Mouse (Mus musculus): ENCODE data around the gene Arfip1. TPM values are rescaled to one million over a fixed set of nuclear protein-coding genes. Genes with fewer than 3 reads are reported as not detected.

Gene Arfip1
- polyA plus RNA-seq, 1 experiment from 2014 or later: 44.7 TPM

- H3K36me3 ChIP-seq (ENCODE audit: control insufficient read depth, insufficient read depth, low read length): no peaks in the 10 kb centered on the region
- WGBS: 80% methylated on average over 4 of the region's 4 CpGs
- H3K9me3 ChIP-seq (ENCODE audit: control insufficient read depth, low read length): no peaks in the 10 kb centered on the region
- H3K4me2 ChIP-seq (ENCODE audit: low read length): no peak overlapping the region
- H3K4me3 ChIP-seq (ENCODE audit: low read depth, low read length): no peak overlapping the region
- H3K27ac ChIP-seq (ENCODE audit: low read depth): no peak overlapping the region
- no peaks in the 10 kb centered on the region for H3K27me3 ChIP-seq (replicated peaks; ENCODE audit: control insufficient read depth, insufficient read depth, low read length)
- ATAC-seq (replicated peaks; ENCODE audit: low FRiP score, low TSS enrichment, low read depth) (no peak), DNase-seq (ENCODE audit: low spot score) (no peak)
- no peak overlapping the region for H3K9ac ChIP-seq (ENCODE audit: low read length)
- peaks cover 31% of the 10 kb centered on the region for H3K4me1 ChIP-seq (replicated peaks; ENCODE audit: control insufficient read depth, insufficient read depth, low read length)
These were observed 111.3 kb downstream of the Arfip1 start for GRCm38 (mm10) chr3:84471146-84471545.

GRCm38 (mm10) chr3:84468111-84468453 lies 114.3 kb downstream of the Arfip1 start:
- ATAC-seq (replicated peaks; ENCODE audit: low FRiP score, low TSS enrichment, low read depth) (no peak), DNase-seq (ENCODE audit: low spot score) (no peak)
- Histone ChIP-seq H3K36me3 (ENCODE audit: control insufficient read depth, insufficient read depth, low read length) (no peaks in the 10 kb centered on the region), H3K27ac (ENCODE audit: low read depth) (no peak overlapping the region), H3K4me3 (ENCODE audit: low read depth, low read length) (no peak overlapping the region), H3K9ac (ENCODE audit: low read length) (no peak overlapping the region), H3K9me3 (ENCODE audit: control insufficient read depth, low read length) (no peaks in the 10 kb centered on the region), H3K4me1 (replicated peaks; ENCODE audit: control insufficient read depth, insufficient read depth, low read length) (peaks cover 24% of the 10 kb centered on the region), H3K4me2 (ENCODE audit: low read length) (no peak overlapping the region), H3K27me3 (replicated peaks; ENCODE audit: control insufficient read depth, insufficient read depth, low read length) (no peaks in the 10 kb centered on the region)
- 51% methylated on average over 4 of the region's 4 CpGs for WGBS

- Histone ChIP-seq H3K4me1 (replicated peaks; ENCODE audit: control insufficient read depth, insufficient read depth, low read length) (peaks cover 19% of the 10 kb centered on the region), H3K9me3 (ENCODE audit: control insufficient read depth, low read length) (no peaks in the 10 kb centered on the region), H3K27ac (ENCODE audit: low read depth) (no peak overlapping the region), H3K4me3 (ENCODE audit: low read depth, low read length) (no peak overlapping the region), H3K36me3 (ENCODE audit: control insufficient read depth, insufficient read depth, low read length) (no peaks in the 10 kb centered on the region), H3K4me2 (ENCODE audit: low read length) (no peak overlapping the region; the same call in 1 of the 2 replicates), H3K27me3 (replicated peaks; ENCODE audit: control insufficient read depth, insufficient read depth, low read length) (no peaks in the 10 kb centered on the region), H3K9ac (ENCODE audit: low read length) (no peak overlapping the region)
- ATAC-seq (replicated peaks; ENCODE audit: low FRiP score, low TSS enrichment, low read depth) (peak; percentile 48; the same call in 1 of the 2 replicates), DNase-seq (ENCODE audit: low spot score) (peak; percentile 58)
- 49% methylated on average over 10 of the region's 10 CpGs for WGBS
These were observed 114.9 kb downstream of the Arfip1 start for GRCm38 (mm10) chr3:84467419-84468110.

DNA sequence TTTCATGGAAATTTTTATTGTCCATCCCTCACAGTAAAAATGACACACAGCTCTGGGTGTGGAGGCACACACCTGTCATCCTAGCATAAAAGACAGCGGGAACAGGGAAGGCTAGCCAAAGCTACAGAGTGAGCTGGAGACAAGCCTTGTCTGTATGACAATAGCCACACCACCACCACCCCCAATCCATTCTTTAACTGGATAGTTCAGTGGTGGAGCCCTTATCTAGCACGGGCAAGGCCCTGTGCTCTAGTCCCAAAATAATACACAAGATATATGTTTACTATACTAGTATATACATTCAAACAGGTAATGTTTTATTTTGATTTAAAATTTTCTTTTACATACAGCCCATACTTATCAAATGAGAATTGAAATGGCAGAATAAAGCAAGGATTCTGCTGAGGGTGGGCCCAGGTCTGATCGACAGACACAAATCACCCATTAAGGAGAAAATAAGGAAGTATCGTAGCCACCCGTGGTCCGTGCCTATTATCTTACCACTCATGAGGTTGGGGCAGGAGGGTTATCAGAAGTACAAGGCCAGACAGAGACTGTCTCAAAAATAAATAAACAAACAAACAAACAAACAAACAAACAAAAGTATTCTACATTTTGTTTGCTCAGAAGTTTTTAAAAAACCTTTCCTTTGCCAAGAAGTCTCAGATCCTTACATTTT lies 116.5 kb downstream of the Arfip1 start:
- no peak for ATAC-seq (replicated peaks; ENCODE audit: low FRiP score, low TSS enrichment, low read depth)

GRCm38 (mm10) chr3:84461687-84462086 lies 120.7 kb downstream of the Arfip1 start:
- DNase-seq (ENCODE audit: low spot score) (no peak), ATAC-seq (replicated peaks; ENCODE audit: low FRiP score, low TSS enrichment, low read depth) (peak; percentile 53)
- 23% methylated on average over 4 of the region's 4 CpGs for WGBS
- Histone ChIP-seq H3K4me3 (ENCODE audit: low read depth, low read length) (no peak overlapping the region), H3K4me1 (replicated peaks; ENCODE audit: control insufficient read depth, insufficient read depth, low read length) (peaks cover 23% of the 10 kb centered on the region), H3K27me3 (replicated peaks; ENCODE audit: control insufficient read depth, insufficient read depth, low read length) (no peaks in the 10 kb centered on the region), H3K27ac (ENCODE audit: low read depth) (0 out of 2 replicates have a peak overlapping the region, but pooled peaks have one; percentile 22), H3K9ac (ENCODE audit: low read length) (no peak overlapping the region), H3K9me3 (ENCODE audit: control insufficient read depth, low read length) (no peaks in the 10 kb centered on the region), H3K4me2 (ENCODE audit: low read length) (no peak overlapping the region), H3K36me3 (ENCODE audit: control insufficient read depth, insufficient read depth, low read length) (no peaks in the 10 kb centered on the region)

More for the DNA sequence above, 116.5 kb downstream of the Arfip1 start:
- Histone ChIP-seq H3K9me3 (ENCODE audit: control insufficient read depth, low read length) (no peaks in the 10 kb centered on the region), H3K27ac (ENCODE audit: low read depth) (no peak overlapping the region), H3K4me3 (ENCODE audit: low read depth, low read length) (no peak overlapping the region), H3K36me3 (ENCODE audit: control insufficient read depth, insufficient read depth, low read length) (no peaks in the 10 kb centered on the region), H3K27me3 (replicated peaks; ENCODE audit: control insufficient read depth, insufficient read depth, low read length) (no peaks in the 10 kb centered on the region), H3K9ac (ENCODE audit: low read length) (no peak overlapping the region), H3K4me1 (replicated peaks; ENCODE audit: control insufficient read depth, insufficient read depth, low read length) (peaks cover 21% of the 10 kb centered on the region), H3K4me2 (ENCODE audit: low read length) (no peak overlapping the region)
- no peak for DNase-seq (ENCODE audit: low spot score)
- 79% methylated on average over 6 of the region's 6 CpGs for WGBS

- Histone ChIP-seq H3K9ac (ENCODE audit: low read length) (no peak overlapping the region), H3K9me3 (ENCODE audit: control insufficient read depth, low read length) (no peaks in the 10 kb centered on the region), H3K4me3 (ENCODE audit: low read depth, low read length) (no peak overlapping the region), H3K4me2 (ENCODE audit: low read length) (peak overlapping the region; percentile 10; the same call in 1 of the 2 replicates), H3K27ac (ENCODE audit: low read depth) (0 out of 2 replicates have a peak overlapping the region, but pooled peaks have one; percentile 73), H3K27me3 (replicated peaks; ENCODE audit: control insufficient read depth, insufficient read depth, low read length) (no peaks in the 10 kb centered on the region), H3K4me1 (replicated peaks; ENCODE audit: control insufficient read depth, insufficient read depth, low read length) (peaks cover 25% of the 10 kb centered on the region), H3K36me3 (ENCODE audit: control insufficient read depth, insufficient read depth, low read length) (no peaks in the 10 kb centered on the region)
- DNase-seq (ENCODE audit: low spot score) (peak; percentile 65), ATAC-seq (replicated peaks; ENCODE audit: low FRiP score, low TSS enrichment, low read depth) (peak; percentile 42)
- WGBS: 9% methylated on average over 12 of the region's 12 CpGs
These were observed 121.5 kb downstream of the Arfip1 start for GRCm38 (mm10) chr3:84460952-84461351.

- H3K9ac ChIP-seq (ENCODE audit: low read length): no peak overlapping the region
- no peaks in the 10 kb centered on the region for H3K27me3 ChIP-seq (replicated peaks; ENCODE audit: control insufficient read depth, insufficient read depth, low read length)
- H3K4me1 ChIP-seq (replicated peaks; ENCODE audit: control insufficient read depth, insufficient read depth, low read length): peaks cover 28% of the 10 kb centered on the region
- DNase-seq (ENCODE audit: low spot score) (peak; percentile 58), ATAC-seq (replicated peaks; ENCODE audit: low FRiP score, low TSS enrichment, low read depth) (0 out of 2 replicates have a peak, but pooled peaks have one; percentile 7)
- H3K9me3 ChIP-seq (ENCODE audit: control insufficient read depth, low read length): no peaks in the 10 kb centered on the region
- no peak overlapping the region; the same call in 1 of the 2 replicates for H3K4me2 ChIP-seq (ENCODE audit: low read length)
- no peak overlapping the region for H3K4me3 ChIP-seq (ENCODE audit: low read depth, low read length)
- H3K36me3 ChIP-seq (ENCODE audit: control insufficient read depth, insufficient read depth, low read length): no peaks in the 10 kb centered on the region
- peak overlapping the region; percentile 73 for H3K27ac ChIP-seq (ENCODE audit: low read depth)
- 17% methylated on average over 3 of the region's 3 CpGs for WGBS
These were observed 121.9 kb downstream of the Arfip1 start for GRCm38 (mm10) chr3:84460499-84460898.

- Histone ChIP-seq H3K4me3 (ENCODE audit: low read depth, low read length) (no peak overlapping the region), H3K4me1 (replicated peaks; ENCODE audit: control insufficient read depth, insufficient read depth, low read length) (peaks cover 19% of the 10 kb centered on the region), H3K4me2 (ENCODE audit: low read length) (no peak overlapping the region), H3K27ac (ENCODE audit: low read depth) (no peak overlapping the region), H3K9ac (ENCODE audit: low read length) (no peak overlapping the region), H3K36me3 (ENCODE audit: control insufficient read depth, insufficient read depth, low read length) (no peaks in the 10 kb centered on the region; the same call in 1 of the 2 replicates), H3K9me3 (ENCODE audit: control insufficient read depth, low read length) (no peaks in the 10 kb centered on the region), H3K27me3 (replicated peaks; ENCODE audit: control insufficient read depth, insufficient read depth, low read length) (no peaks in the 10 kb centered on the region)
- ATAC-seq (replicated peaks; ENCODE audit: low FRiP score, low TSS enrichment, low read depth) (no peak), DNase-seq (ENCODE audit: low spot score) (no peak)
- WGBS: 54% methylated on average over 12 of the region's 12 CpGs
These were observed 126.5 kb downstream of the Arfip1 start for GRCm38 (mm10) chr3:84455733-84456417.

Data from intestine, embryonic 14.5 days (tissue).